Mouse (Mus musculus) intestine, embryonic 15.5 days (tissue): ENCODE measurements around the gene Gga3. TPM values are rescaled to one million over a fixed set of nuclear protein-coding genes. Genes with fewer than 3 reads are reported as not detected.
A peak's percentile ranks its signal among the peaks of the same experiment; 100 is the strongest.

Experiments
- ATAC-seq: fragments of 200-750 bp; cut with Nextera tagmentation; 2 replicates; pipeline ENCODE4 v1.8.0; 2017; ENCODE audit warnings: moderate TSS enrichment, moderate library complexity
- H3K27ac ChIP-seq: fragments of 300-500 bp; sonication (generic); 2 replicates; pipeline ENCODE4 v1.5.1; 2015; ENCODE audit warnings: mild to moderate bottlenecking, inconsistent platforms
- H3K27me3 ChIP-seq: fragments of 300-500 bp; sonication (generic); replicated peaks from 2 replicates; pipeline ENCODE4 v1.6.1; 2015; ENCODE audit warnings: inconsistent platforms
- H3K36me3 ChIP-seq: fragments of 300-500 bp; sonication (generic); 2 replicates; pipeline ENCODE4 v1.6.1; 2015; ENCODE audit warnings: inconsistent platforms
- H3K4me1 ChIP-seq: fragments of 300-500 bp; sonication (generic); replicated peaks from 2 replicates; pipeline ENCODE4 v1.6.1; 2015; ENCODE audit warnings: inconsistent platforms
- H3K4me2 ChIP-seq: fragments of 300-500 bp; sonication (generic); replicated peaks from 2 replicates; pipeline ENCODE4 v1.6.1; 2015; ENCODE audit warnings: mild to moderate bottlenecking, inconsistent platforms
- H3K4me3 ChIP-seq: fragments of 300-500 bp; sonication (generic); replicated peaks from 2 replicates; pipeline ENCODE4 v1.5.1; 2015; ENCODE audit warnings: inconsistent platforms
- H3K9ac ChIP-seq: fragments of 300-500 bp; sonication (generic); 2 replicates; pipeline ENCODE4 v1.6.1; 2015; ENCODE audit warnings: inconsistent platforms
- H3K9me3 ChIP-seq: fragments of 300-500 bp; sonication (generic); 2 replicates; pipeline ENCODE4 v1.6.1; 2016; ENCODE audit warnings: inconsistent platforms
- WGBS: fragments of 180-500 bp; shearing (Covaris S2); methylation state at CpG from one replicate; pipeline ENCODE4 v1.1.7; 2015; 5-methylcytosine and 5-hydroxymethylcytosine counted together
- polyA plus RNA-seq: library from polyadenylated mRNA; unstranded; fragments of >200 nt; fragmentation: Nextera tagmentation; extraction: Ambion mirVana; gene quantifications from 2 replicates; pipeline ENCODE4 v1.2.1, GENCODE M21; 2015

The Gga3 gene
- polyA plus RNA-seq, 1 experiment from 2014 or later, result 18.3 TPM

DNA sequence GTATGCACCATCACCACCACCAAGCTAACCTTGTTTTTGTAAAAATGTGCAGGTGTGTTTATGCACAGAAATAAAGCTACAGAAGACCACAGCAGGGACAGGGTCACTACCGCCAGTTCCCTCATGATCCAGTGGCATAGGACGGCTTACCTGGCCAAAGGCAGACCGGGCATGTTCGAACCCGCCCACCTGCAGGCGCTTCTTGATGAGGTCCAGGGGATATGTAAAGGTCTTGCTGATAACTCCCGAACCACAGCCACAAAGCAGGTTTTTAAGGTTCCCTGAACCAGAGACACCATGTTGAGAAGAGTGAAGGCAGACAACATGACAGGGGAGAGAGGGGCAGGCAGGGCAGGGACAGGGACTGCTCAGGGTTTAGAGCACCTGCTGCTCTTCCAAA, 12.5 kb upstream of the Gga3 start:
- Histone ChIP-seq H3K27me3 (no peaks in the 10 kb centered on the region), H3K4me2 (no peak overlapping the region), H3K36me3 (peaks cover 13% of the 10 kb centered on the region; the same call in 1 of the 2 replicates), H3K4me3 (no peak overlapping the region), H3K27ac (no peak overlapping the region), H3K4me1 (peaks cover 13% of the 10 kb centered on the region), H3K9me3 (no peaks in the 10 kb centered on the region), H3K9ac (no peak overlapping the region)
- WGBS, result 93% methylated on average over 7 of the region's 7 CpGs
- no peak for ATAC-seq

DNA sequence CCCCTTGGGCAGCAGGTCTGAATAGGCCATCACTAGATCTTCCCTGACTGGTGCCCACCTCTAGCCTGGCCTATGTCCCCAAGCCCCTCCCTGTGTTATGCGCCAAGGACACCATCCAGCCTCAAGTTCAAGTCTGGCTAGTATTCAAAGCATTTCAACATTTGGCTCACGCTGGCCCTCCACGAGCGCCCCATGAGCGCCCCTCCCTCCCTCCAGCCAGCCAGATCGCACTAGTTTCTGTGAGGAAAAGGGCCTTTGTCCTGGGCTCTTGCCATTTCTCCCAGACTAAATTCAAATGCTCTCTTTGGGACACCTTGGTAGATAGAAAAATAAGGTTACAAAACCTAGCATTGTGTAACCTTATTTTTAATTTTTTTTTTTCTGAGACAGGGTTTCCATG, 12.0 kb upstream of the Gga3 start:
- no peak overlapping the region for H3K4me2 ChIP-seq
- no peak overlapping the region for H3K27ac ChIP-seq
- H3K27me3 ChIP-seq, result no peaks in the 10 kb centered on the region
- WGBS, result 90% methylated on average over 6 of the region's 6 CpGs
- peaks cover 9% of the 10 kb centered on the region; the same call in 1 of the 2 replicates for H3K36me3 ChIP-seq
- no peaks in the 10 kb centered on the region for H3K9me3 ChIP-seq
- H3K4me3 ChIP-seq, result no peak overlapping the region
- H3K4me1 ChIP-seq, result peaks cover 13% of the 10 kb centered on the region
- no peak overlapping the region for H3K9ac ChIP-seq
- no peak for ATAC-seq

DNA sequence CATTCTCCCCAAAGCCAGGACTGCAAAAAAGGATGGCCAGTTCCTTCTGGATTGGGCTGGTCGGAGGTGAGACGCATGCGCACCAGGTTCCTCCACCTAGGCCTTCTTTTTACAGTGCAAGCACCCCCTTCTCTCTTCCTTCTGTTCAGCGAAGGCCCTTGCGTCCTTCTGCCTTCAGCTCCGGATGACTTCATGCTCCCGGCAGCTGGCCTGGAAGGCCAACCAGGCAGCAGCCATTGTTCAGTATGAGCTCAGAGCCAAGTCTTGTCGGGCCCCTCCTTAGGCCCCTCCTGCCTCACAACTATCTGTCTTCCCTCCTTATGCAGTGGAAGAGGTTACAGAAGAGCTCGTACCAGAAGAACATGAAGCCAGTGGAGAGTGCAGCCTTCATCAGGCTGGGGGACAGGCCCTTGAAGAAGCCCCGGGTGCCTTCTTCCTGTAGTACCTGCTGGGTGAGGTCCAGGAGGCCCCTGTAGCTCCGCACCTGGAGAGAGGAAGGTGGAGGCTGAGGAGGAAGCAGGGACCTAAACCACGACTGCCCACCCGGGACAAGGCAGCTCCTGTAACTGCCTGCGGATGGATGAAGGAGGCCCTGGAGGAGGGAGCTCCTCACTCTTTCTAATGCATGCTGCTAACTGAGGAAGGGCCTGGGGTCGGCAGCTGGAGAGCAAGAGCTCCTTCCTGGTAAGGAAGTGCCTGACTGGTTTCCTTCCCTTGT, 11.4 kb upstream of the Gga3 start:
- Histone ChIP-seq H3K9me3 (no peaks in the 10 kb centered on the region), H3K4me2 (no peak overlapping the region), H3K4me1 (peaks cover 13% of the 10 kb centered on the region), H3K27ac (0 out of 2 replicates have a peak overlapping the region, but pooled peaks have one; percentile 3), H3K9ac (no peak overlapping the region), H3K4me3 (no peak overlapping the region), H3K36me3 (peaks cover 4% of the 10 kb centered on the region; the same call in 1 of the 2 replicates), H3K27me3 (no peaks in the 10 kb centered on the region)
- WGBS, result 71% methylated on average over 15 of the region's 15 CpGs
- no peak for ATAC-seq

DNA sequence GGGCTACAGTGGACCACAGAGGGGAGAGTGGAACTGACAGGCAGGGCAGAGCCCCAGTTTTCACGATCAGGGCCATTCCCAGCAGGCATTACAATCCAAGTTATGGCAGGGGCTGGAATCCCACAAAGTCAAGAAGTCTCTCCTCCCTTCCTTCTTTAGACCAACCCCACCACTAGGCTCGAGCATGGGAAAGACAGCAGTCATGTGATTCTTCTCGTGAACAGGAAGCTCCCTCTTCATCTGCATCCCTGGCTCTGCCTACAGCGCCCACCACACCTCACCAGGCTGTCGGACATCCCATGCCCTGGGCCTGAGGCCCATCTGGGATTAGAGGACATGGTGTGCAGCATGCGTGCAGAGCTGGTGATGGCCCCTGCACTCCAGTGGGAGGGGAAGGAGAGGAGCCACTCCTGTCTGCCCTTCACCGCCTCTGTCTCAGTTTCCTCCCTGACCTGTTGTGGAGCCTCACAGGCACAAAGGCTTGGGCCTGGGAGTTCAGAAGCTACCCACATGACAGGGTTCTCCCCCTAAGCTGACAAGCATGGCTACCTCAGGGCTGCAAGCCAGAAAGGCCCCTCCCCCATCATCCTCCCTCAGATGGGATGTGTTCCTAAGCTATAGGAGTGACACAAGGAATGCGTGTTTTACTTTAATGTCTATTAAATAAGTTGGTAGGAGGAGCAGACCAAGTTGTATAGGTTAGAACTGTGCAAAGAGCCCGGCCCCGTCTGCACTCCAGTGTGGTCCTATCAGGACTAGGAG, 10.7 kb upstream of the Gga3 start:
- no peaks in the 10 kb centered on the region for H3K9me3 ChIP-seq
- peaks cover 13% of the 10 kb centered on the region for H3K4me1 ChIP-seq
- H3K27ac ChIP-seq, result peak overlapping the region; percentile 36; the same call in 1 of the 2 replicates
- 0 out of 2 replicates have a peak, but pooled peaks cover 3% of the 10 kb centered on the region for H3K36me3 ChIP-seq
- no peaks in the 10 kb centered on the region for H3K27me3 ChIP-seq
- no peak overlapping the region for H3K4me3 ChIP-seq
- ATAC-seq, result no peak
- 84% methylated on average over 10 of the region's 10 CpGs for WGBS
- no peak overlapping the region for H3K4me2 ChIP-seq
- H3K9ac ChIP-seq, result no peak overlapping the region

GRCm38 (mm10) chr11:115613138-115613945, 9.5 kb upstream of the Gga3 start:
- peak overlapping the region; percentile 98 for H3K27ac ChIP-seq
- peaks cover 13% of the 10 kb centered on the region for H3K4me1 ChIP-seq
- H3K4me3 ChIP-seq, result peak overlapping the region; percentile 79
- peak overlapping the region; percentile 87 for H3K9ac ChIP-seq
- no peaks in the 10 kb centered on the region for H3K9me3 ChIP-seq
- no peaks in the 10 kb centered on the region for H3K27me3 ChIP-seq
- H3K36me3 ChIP-seq, result peaks cover 12% of the 10 kb centered on the region
- ATAC-seq, result peak; percentile 11; the same call in 1 of the 2 replicates
- whole genome bisulfite sequencing, result under 1% methylated on average over 16 of the region's 16 CpGs
- H3K4me2 ChIP-seq, result peak overlapping the region; percentile 91

DNA sequence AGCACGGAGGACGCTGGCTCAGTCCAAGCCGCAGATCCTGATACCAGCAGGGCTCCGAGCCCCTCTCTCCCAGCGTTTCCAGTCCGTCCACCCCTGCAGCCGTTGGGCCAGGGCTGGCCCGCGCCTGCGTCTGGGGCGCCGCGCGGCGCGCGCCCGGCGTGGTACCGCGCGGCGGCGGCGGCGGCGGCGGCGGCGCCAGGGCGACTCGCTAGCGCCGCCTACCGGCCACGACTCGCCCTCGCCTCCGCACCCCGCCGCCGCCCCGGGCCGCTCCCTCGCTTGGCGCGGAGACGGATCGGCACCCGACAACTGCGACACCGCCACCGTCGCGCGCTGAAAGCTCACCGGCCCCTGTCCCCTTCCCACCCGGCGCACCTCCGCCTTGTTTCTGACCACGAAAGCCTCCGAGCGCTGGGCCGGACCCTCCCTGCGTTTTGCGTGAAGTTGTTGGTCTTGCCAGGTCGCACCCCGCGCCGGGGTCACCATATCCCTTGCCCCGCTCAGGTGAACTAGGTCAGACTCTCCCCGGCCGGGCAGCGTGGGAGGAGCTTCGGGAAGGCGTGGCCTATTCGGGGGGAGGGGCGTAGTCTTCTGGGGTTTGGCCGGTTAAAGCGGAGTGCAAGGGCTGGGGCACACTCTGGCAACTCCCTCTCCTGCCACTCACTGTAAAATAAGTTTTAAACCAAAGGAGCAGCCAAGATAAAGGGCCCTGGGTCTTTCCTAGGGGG, 8.7 kb upstream of the Gga3 start, which contains the start of gene Mif4gd:
Mif4gd (minus strand) TSS at position 560 of the 728 bp plus-strand sequence.
- H3K4me3 ChIP-seq, result peak within 1 kb of the TSS; percentile 79
- peaks cover 15% of the 10 kb centered on the region for H3K36me3 ChIP-seq
- H3K27ac ChIP-seq, result peak within 1 kb of the TSS; percentile 98
- peak; percentile 92 for ATAC-seq
- peaks cover 13% of the 10 kb centered on the region for H3K4me1 ChIP-seq
- peak within 1 kb of the TSS; percentile 87 for H3K9ac ChIP-seq
- under 1% methylated on average over 80 of the region's 80 CpGs for WGBS
- no peaks in the 10 kb centered on the region for H3K27me3 ChIP-seq
- no peaks in the 10 kb centered on the region for H3K9me3 ChIP-seq
- peak within 1 kb of the TSS; percentile 91 for H3K4me2 ChIP-seq

DNA sequence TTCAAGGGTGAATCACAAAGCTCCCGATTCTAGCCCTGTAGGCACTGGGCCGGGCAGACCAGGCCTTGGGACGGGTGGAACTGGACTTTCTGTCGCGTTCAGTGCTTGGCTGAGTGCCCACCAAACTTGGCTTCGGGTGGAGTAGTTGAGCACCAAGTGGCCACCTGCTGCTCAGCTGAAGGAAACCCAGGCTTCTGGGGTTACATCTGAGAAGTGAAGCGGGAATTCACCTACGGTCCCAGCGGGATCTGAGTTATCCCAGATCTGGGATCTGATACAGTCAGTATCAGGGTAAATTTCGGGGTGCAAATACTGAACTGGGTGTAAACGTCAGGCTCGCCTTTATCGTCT, 8.2 kb upstream of the Gga3 start:
- Histone ChIP-seq H3K4me2 (peak overlapping the region; percentile 91), H3K27ac (peak overlapping the region; percentile 98), H3K27me3 (no peaks in the 10 kb centered on the region), H3K4me3 (peak overlapping the region; percentile 79), H3K9ac (peak overlapping the region; percentile 87), H3K9me3 (no peaks in the 10 kb centered on the region), H3K4me1 (peaks cover 13% of the 10 kb centered on the region), H3K36me3 (peaks cover 20% of the 10 kb centered on the region)
- 2% methylated on average over 13 of the region's 13 CpGs for WGBS
- ATAC-seq, result peak; percentile 29

GRCm38 (mm10) chr11:115611173-115611572, 7.3 kb upstream of the Gga3 start:
- peak overlapping the region; percentile 91; the same call in 1 of the 2 replicates for H3K4me2 ChIP-seq
- no peaks in the 10 kb centered on the region for H3K9me3 ChIP-seq
- H3K9ac ChIP-seq, result no peak overlapping the region
- peaks cover 29% of the 10 kb centered on the region for H3K36me3 ChIP-seq
- no peaks in the 10 kb centered on the region for H3K27me3 ChIP-seq
- peaks cover 13% of the 10 kb centered on the region for H3K4me1 ChIP-seq
- ATAC-seq, result no peak
- 62% methylated on average over 6 of the region's 6 CpGs for WGBS
- no peak overlapping the region for H3K27ac ChIP-seq
- H3K4me3 ChIP-seq, result no peak overlapping the region

DNA sequence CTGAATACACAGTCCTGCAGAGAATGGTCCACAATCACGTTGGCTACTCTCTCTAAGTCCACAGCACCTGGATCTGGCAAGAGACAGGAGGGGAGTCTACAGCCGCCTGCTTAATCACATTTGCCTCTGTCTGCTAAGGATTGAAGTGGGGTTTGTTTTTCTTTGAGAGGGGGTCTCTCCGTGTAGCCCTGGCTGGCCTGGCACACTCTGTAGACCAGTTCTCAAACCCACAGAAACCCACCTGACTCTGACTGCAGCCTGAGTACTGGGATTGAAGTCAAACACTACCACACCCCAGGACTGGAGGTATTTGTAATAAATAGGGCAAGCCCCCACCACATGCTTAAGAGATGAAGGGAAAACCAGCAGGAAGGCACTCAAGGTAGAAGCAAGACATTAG, 5.7 kb upstream of the Gga3 start:
- Histone ChIP-seq H3K4me3 (no peak overlapping the region), H3K27me3 (no peaks in the 10 kb centered on the region), H3K36me3 (peaks cover 33% of the 10 kb centered on the region), H3K4me1 (peaks cover 21% of the 10 kb centered on the region), H3K27ac (no peak overlapping the region), H3K4me2 (no peak overlapping the region), H3K9me3 (no peaks in the 10 kb centered on the region), H3K9ac (no peak overlapping the region)
- 70% methylated on average over 3 of the region's 3 CpGs for WGBS
- ATAC-seq, result no peak

- 74% methylated on average over 23 of the region's 23 CpGs for WGBS
These were observed 4.9 kb upstream of the Gga3 start for GRCm38 (mm10) chr11:115608421-115609399.

GRCm38 (mm10) chr11:115606733-115607132, 2.9 kb upstream of the Gga3 start:
- no peaks in the 10 kb centered on the region for H3K9me3 ChIP-seq
- WGBS, result 95% methylated on average over 18 of the region's 18 CpGs
- H3K9ac ChIP-seq, result no peak overlapping the region
- H3K27ac ChIP-seq, result no peak overlapping the region
- no peak for ATAC-seq
- no peak overlapping the region for H3K4me3 ChIP-seq
- H3K4me2 ChIP-seq, result no peak overlapping the region
- H3K36me3 ChIP-seq, result peaks cover 33% of the 10 kb centered on the region
- H3K27me3 ChIP-seq, result no peaks in the 10 kb centered on the region
- peaks cover 17% of the 10 kb centered on the region for H3K4me1 ChIP-seq

More at GRCm38 (mm10) chr11:115608421-115609399, 4.9 kb upstream of the Gga3 start:
- H3K27ac ChIP-seq, result no peak overlapping the region
- no peak overlapping the region for H3K4me3 ChIP-seq
- no peaks in the 10 kb centered on the region for H3K27me3 ChIP-seq
- ATAC-seq, result no peak
- H3K9me3 ChIP-seq, result no peaks in the 10 kb centered on the region
- peaks cover 20% of the 10 kb centered on the region for H3K4me1 ChIP-seq
- H3K4me2 ChIP-seq, result no peak overlapping the region
- H3K9ac ChIP-seq, result no peak overlapping the region
- peaks cover 33% of the 10 kb centered on the region for H3K36me3 ChIP-seq
